Mouse (Mus musculus) hindbrain, embryonic 12.5 days (tissue): ENCODE results near the gene Cd70. TPM values are rescaled to one million over a fixed set of nuclear protein-coding genes. Genes with fewer than 3 reads are reported as not detected.

ENCODE experiments used
- ATAC-seq: fragments of 200-750 bp; cut with Nextera tagmentation; 2 replicates; pipeline ENCODE4 v1.8.0; 2017; ENCODE audit warnings: moderate TSS enrichment; ENCODE audit not compliant: low FRiP score
- H3K27ac ChIP-seq: fragments of 300-500 bp; sonication (generic); 2 replicates; pipeline ENCODE4 v1.5.1; 2016; ENCODE audit warnings: mild to moderate bottlenecking
- H3K27me3 ChIP-seq: fragments of 300-500 bp; sonication (generic); 2 replicates; pipeline ENCODE4 v1.6.1; 2016; ENCODE audit warnings: mild to moderate bottlenecking
- H3K36me3 ChIP-seq: fragments of 300-500 bp; sonication (generic); 2 replicates; pipeline ENCODE4 v1.6.1; 2016; ENCODE audit warnings: mild to moderate bottlenecking
- H3K4me1 ChIP-seq: fragments of 300-500 bp; sonication (generic); 2 replicates; pipeline ENCODE4 v1.6.1; 2016
- H3K4me2 ChIP-seq: fragments of 300-500 bp; sonication (generic); replicated peaks from 2 replicates; pipeline ENCODE4 v1.6.1; 2016; ENCODE audit warnings: mild to moderate bottlenecking
- H3K4me3 ChIP-seq: fragments of 300-500 bp; sonication (generic); 2 replicates; pipeline ENCODE4 v1.5.1; 2016; ENCODE audit warnings: mild to moderate bottlenecking
- H3K9ac ChIP-seq: fragments of 300-500 bp; sonication (generic); 2 replicates; pipeline ENCODE4 v1.6.1; 2016; ENCODE audit warnings: mild to moderate bottlenecking, moderate library complexity
- H3K9me3 ChIP-seq: fragments of 300-500 bp; sonication (generic); replicated peaks from 2 replicates; pipeline ENCODE4 v1.6.1; 2016; ENCODE audit warnings: mild to moderate bottlenecking
- WGBS: fragments of 180-500 bp; shearing (Covaris S2); methylation state at CpG from one replicate; pipeline ENCODE4 v1.1.7; 2016; 5-methylcytosine and 5-hydroxymethylcytosine counted together
- polyA plus RNA-seq: library from polyadenylated mRNA; unstranded; fragments of >200 nt; fragmentation: Nextera tagmentation; extraction: Ambion mirVana; gene quantifications from 2 replicates; pipeline ENCODE4 v1.2.1, GENCODE M21; 2016

Gene Cd70
- polyA plus RNA-seq, 1 experiment from 2014 or later: not detected

DNA sequence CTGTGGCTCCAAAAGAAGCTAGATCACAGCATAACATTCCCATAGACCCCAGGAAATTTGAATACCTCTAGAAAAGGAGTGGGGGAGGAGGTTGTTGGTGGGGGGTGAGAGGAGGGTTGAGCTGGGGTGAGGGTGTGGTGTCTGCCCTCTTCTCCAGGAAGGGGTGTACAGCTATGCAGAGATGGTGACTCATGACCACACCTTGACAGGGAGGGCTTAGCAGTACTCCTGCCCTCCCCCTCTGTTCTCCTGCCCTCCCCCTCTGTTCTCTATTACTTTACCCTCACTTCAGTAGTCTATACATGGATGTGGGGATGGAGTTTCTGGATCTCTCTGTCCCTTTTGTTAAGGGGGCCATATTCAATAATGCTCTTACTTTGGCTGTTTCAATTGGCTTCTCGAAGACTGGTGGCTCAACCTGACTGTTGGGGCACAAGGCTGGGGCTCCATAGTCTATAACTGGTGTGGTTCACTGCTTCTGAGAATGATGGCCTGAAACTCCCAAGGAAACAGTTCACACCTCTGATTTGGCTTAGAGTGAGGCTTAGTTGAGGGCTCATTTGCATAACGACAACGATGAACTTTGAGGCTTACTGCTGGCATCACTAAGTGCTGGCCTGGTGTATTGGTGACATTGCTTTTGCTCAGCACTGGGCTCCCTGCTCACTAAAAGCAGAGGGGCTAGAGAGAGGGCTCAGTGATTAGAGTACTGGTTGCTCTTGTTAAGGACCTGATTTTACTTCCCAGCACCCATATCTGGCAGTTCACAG is 23.5 kb downstream of the Cd70 start:
- H3K9ac ChIP-seq: no peak overlapping the region
- no peaks in the 10 kb centered on the region for H3K27me3 ChIP-seq
- H3K36me3 ChIP-seq: no peaks in the 10 kb centered on the region
- H3K4me1 ChIP-seq: no peaks in the 10 kb centered on the region
- H3K4me2 ChIP-seq: no peak overlapping the region
- 67% methylated on average over 3 of the region's 3 CpGs for WGBS
- ATAC-seq: no peak
- H3K4me3 ChIP-seq: no peak overlapping the region
- no peak overlapping the region for H3K27ac ChIP-seq
- no peaks in the 10 kb centered on the region for H3K9me3 ChIP-seq

DNA sequence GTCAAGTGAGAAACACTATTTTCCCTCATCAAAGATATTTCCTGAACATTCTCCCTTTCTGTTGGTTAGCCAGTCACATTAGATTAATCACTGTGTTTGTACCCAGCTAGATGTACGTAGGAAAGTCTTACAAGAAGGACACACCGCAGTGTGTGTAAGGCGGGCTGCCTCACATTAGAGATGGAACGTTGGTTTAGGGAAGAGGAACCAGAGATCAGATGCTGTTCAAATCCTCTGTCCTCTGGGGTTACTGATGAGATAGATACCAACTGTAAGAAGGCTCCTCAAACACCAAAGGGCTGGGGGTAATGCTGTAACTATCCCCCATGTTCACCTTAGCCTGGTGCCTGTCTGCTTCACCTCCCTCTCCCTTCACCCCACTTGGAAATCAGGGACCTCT is 24.8 kb downstream of the Cd70 start:
- no peaks in the 10 kb centered on the region for H3K27me3 ChIP-seq
- H3K4me2 ChIP-seq: no peak overlapping the region
- no peak overlapping the region for H3K4me3 ChIP-seq
- H3K36me3 ChIP-seq: no peaks in the 10 kb centered on the region
- WGBS: 90% methylated on average over 4 of the region's 4 CpGs
- no peak overlapping the region for H3K9ac ChIP-seq
- H3K9me3 ChIP-seq: no peaks in the 10 kb centered on the region
- H3K27ac ChIP-seq: no peak overlapping the region
- H3K4me1 ChIP-seq: no peaks in the 10 kb centered on the region
- no peak for ATAC-seq

DNA sequence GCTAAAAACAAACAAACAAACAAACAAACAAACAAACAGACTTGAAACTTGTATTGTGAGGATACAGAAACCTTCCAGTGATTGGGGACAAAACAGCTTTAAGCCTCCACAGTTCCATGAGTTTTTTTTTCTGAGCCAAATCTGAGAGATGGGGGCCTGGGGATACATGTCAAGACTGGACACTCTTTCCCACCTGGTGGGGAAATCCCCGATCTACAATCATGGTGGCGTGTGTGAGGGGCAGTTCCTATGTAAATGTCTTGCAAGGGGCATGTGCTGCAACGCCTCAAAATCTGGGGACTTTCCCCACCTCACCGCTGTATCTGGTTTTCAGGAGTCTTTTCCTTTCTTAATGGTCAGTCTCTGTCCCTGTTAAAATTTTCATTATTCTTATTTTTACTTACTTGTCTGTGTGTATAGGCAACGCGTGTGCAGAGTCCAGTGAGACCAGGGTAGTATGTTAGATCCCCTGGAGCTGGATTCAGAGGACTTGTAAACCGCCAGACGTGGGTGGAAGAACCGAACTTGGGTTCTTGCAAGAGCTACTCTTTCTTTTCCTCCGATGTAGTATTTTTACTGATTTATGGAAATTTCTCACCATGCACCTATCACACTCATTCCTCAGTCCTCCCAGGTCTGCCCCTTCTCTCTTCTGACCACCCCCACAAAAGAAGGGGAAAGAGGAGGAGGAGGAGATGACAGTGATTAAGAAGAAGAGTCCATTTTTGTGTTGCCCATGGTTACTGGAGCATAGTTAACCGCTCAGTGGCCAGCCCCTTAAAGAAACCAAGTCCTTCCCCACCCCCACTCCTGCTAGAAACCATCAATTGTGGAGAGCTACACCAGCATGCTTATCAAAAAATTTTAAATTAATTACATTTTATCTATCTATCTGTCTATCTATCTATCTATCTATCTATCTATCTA is 26.1 kb downstream of the Cd70 start:
- no peak overlapping the region for H3K9ac ChIP-seq
- ATAC-seq: no peak

DNA sequence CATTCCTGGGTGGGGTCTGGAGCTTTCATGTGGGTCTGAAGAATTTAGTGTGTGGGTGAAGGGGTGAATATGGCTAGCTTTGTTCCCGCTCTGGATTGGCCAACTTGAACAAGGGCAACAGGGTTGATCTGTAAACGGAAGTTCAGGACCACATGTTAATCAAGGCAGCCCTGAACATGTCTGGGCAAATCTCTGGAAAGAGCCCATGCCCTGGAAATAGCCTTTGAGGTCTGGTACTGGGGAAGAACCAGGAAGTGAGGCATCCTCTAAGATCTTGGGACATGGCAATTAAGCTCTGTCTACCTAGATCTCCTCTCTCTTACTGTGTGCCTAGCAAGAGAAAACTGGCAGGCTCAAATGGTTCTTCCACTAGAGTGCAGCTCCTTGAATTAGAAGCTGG is 27.7 kb downstream of the Cd70 start:
- 93% methylated on average over 2 of the region's 2 CpGs for WGBS
- Histone ChIP-seq H3K4me3 (no peak overlapping the region), H3K9ac (no peak overlapping the region), H3K9me3 (no peaks in the 10 kb centered on the region), H3K27me3 (no peaks in the 10 kb centered on the region), H3K4me1 (no peaks in the 10 kb centered on the region), H3K4me2 (no peak overlapping the region), H3K27ac (no peak overlapping the region), H3K36me3 (no peaks in the 10 kb centered on the region)
- ATAC-seq: no peak

More for the DNA sequence above, 26.1 kb downstream of the Cd70 start:
- WGBS: 82% methylated on average over 11 of the region's 11 CpGs
- no peaks in the 10 kb centered on the region for H3K4me1 ChIP-seq
- no peaks in the 10 kb centered on the region for H3K27me3 ChIP-seq
- H3K36me3 ChIP-seq: no peaks in the 10 kb centered on the region
- H3K27ac ChIP-seq: no peak overlapping the region
- no peak overlapping the region for H3K4me3 ChIP-seq
- H3K9me3 ChIP-seq: no peaks in the 10 kb centered on the region
- H3K4me2 ChIP-seq: no peak overlapping the region

DNA sequence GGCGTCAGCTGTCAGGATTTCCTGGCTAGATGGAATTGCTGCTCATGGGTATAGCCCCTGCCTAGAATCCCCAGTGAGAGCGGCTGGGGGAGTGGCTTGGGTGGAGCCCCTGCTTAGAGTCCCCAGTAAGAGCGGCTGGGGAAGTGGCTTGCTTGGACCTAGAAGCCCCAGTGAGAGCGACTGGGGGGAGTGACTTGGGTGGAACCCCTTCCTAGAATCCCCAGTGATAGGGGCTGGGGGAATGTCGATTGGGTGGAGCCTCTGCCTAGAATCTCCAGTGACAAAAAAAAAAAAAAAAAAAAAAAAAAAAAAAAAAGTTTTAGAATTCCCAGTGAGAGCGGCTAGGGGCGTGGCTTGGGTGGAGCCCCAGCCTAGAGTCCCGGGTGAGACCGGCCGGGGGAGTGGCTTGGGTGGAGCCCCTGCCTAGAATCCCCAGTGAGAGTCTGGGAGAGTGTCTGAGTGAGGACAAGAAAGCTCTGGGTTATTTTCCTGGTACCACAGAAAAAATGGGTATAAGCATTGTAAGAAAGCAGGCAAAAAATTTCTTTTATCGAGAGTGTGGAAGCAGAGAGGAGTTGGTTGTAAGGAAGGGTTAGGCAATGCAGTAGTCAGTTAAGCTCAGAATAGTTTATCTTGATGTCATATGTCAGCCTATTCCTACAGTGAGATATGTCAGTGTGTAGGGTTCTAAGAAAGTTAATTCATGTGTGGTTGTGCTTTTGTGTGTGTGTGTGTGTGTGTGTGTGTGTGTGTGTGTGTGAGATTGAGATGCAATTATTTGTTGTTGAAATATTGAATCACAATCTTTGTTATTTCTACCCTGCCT is 30.8 kb downstream of the Cd70 start:
- no peak overlapping the region for H3K9ac ChIP-seq
- H3K4me3 ChIP-seq: no peak overlapping the region
- no peaks in the 10 kb centered on the region for H3K9me3 ChIP-seq
- H3K27ac ChIP-seq: no peak overlapping the region
- no peaks in the 10 kb centered on the region for H3K36me3 ChIP-seq
- H3K4me2 ChIP-seq: 0 out of 2 replicates have a peak overlapping the region, but pooled peaks have one; percentile 17
- peak; percentile 76 for ATAC-seq
- WGBS: 1% methylated on average over 11 of the region's 11 CpGs
- H3K27me3 ChIP-seq: no peaks in the 10 kb centered on the region
- H3K4me1 ChIP-seq: no peaks in the 10 kb centered on the region

DNA sequence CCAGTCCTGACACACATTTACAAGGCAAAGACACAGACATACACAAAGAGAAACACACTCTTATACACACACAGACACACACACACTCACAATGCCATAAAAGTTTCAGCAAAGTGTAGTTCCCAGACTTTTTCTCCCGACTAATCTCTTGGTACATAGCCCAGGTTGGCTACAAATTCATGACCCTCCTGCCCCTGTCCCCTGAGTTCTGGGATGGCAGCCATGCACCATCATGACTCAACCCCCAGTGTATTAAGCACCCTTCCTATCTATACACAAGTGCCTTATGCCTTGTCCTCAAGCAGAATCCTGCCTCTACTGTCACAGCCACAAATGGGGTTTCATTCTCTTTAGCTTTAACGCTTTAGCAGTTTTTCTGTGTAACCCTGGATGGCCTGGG is 32.8 kb downstream of the Cd70 start:
- H3K36me3 ChIP-seq: no peaks in the 10 kb centered on the region
- no peaks in the 10 kb centered on the region for H3K27me3 ChIP-seq
- ATAC-seq: no peak
- H3K4me1 ChIP-seq: no peaks in the 10 kb centered on the region
- H3K4me2 ChIP-seq: no peak overlapping the region
- H3K27ac ChIP-seq: no peak overlapping the region
- 84% methylated on average over 2 of the region's 2 CpGs for WGBS
- H3K9me3 ChIP-seq: no peaks in the 10 kb centered on the region
- no peak overlapping the region for H3K4me3 ChIP-seq
- no peak overlapping the region for H3K9ac ChIP-seq

DNA sequence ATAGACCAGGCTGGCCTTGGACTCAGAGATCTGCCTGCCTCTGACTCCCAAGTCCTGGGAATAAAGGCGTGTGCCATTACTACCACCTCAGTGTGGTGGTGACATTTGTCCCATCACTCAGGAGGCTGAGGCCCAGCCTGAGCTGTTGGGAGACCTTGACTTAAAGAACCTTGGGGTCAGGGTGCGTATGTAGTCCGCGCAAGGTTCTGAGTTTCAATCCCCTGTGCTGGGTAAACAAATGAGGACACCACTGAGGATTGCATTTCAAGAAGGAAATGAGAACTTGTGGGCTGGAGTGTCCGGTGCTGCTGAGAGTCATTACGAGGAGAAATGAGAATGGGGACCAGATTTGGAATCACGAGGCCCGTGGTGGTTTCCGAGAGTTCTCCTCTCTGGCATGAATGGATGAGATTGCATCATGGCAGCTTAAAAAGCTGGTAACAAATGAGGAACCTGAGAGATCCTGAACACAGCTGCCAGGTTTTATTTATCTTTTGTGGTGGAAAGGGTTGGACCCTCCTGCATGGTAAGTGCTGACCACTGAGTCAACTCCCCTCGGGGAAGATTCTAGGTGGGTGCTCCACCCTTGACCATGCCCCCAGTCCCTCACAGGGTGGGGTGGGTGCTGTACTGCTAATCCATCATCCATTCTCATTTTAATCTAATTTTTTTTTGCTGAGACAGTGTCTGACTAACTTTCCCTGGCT is 36.7 kb downstream of the Cd70 start:
- 86% methylated on average over 10 of the region's 10 CpGs for WGBS

DNA sequence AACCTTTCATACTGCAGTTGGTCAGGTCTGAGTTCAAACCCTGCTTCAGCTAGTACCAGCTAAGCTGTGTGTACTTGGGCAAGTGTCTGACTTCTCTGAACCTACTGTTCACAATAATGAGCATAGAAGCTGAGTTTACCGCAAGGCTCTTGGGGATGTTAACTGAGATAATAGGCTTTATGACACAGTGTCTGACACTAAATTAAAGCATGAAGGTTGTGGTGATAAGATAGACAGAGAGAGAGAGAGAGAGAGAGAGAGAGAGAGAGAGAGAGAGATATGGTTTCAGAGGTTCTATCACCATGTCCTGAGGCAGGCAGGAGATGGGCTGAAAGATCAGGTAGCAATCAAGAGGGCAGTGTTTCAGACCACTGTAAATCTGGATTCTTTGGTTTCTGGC is 39.6 kb downstream of the Cd70 start:
- Histone ChIP-seq H3K36me3 (no peaks in the 10 kb centered on the region), H3K4me1 (peaks cover 13% of the 10 kb centered on the region), H3K4me2 (no peak overlapping the region), H3K27me3 (no peaks in the 10 kb centered on the region), H3K9ac (no peak overlapping the region), H3K9me3 (no peaks in the 10 kb centered on the region), H3K27ac (no peak overlapping the region), H3K4me3 (no peak overlapping the region)
- ATAC-seq: no peak
- WGBS: 85% methylated on average over 1 of the region's 1 CpGs

More for the DNA sequence above, 36.7 kb downstream of the Cd70 start:
- Histone ChIP-seq H3K4me2 (no peak overlapping the region), H3K27me3 (no peaks in the 10 kb centered on the region), H3K9ac (no peak overlapping the region), H3K4me3 (no peak overlapping the region), H3K9me3 (no peaks in the 10 kb centered on the region), H3K36me3 (no peaks in the 10 kb centered on the region), H3K27ac (no peak overlapping the region), H3K4me1 (no peaks in the 10 kb centered on the region)
- ATAC-seq: no peak

DNA sequence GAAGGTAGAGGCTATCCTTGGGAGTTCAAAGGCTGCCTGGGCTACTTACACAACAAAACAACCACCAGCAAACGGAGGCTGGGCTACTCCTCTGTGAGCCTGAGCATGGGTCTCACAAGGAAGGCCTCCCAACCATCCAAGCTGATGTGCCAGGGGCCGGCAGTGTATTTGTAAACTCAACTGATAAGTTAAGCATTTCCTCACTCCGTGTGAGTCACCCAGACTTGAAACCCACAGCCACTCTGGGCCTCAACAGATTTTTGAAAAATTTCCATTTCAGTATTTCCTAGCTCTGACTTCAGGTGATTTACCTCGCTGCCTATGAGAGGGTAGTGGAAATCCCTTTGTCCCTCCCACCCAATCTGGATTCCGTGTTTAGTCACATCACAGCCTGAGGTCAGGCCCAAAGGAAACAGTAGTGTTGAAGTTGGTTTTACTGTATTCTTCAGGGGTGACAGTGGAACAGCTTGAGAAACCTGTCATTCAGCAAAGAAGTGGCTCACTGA is 40.9 kb downstream of the Cd70 start:
- Histone ChIP-seq H3K9me3 (no peaks in the 10 kb centered on the region), H3K9ac (no peak overlapping the region), H3K4me2 (no peak overlapping the region), H3K27ac (no peak overlapping the region), H3K27me3 (no peaks in the 10 kb centered on the region), H3K4me1 (peaks cover 21% of the 10 kb centered on the region), H3K36me3 (no peaks in the 10 kb centered on the region), H3K4me3 (no peak overlapping the region)
- ATAC-seq: no peak
- WGBS: 64% methylated on average over 5 of the region's 5 CpGs

DNA sequence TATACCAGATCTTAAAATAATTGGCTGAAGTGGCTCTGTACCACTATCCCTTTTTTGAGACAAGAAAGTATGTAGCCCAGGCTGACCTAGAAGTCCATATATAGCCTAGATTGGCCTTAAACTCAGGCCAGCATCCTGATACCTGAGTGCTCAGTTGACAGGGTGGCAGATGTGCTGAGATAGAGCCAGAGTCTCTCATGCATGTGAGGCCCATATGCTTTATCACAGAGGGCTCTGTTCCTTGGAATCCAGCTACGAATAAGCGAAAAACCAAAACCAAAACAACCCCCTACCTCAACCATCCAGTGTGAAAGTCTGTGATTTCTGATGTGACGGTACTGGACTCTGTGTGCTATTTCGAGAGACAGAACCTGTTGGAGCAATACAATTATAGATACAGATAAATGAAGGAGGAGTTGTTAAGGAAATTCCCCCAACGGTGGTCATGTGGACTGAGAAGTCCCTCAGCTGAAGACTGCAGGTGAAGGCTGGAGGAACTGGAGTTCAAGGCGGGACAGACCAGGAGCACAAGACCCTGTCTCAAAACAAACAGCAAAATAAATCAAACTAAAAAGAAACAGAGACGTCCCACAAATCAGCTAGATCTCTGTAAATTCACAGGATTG is 41.4 kb downstream of the Cd70 start:
- H3K9me3 ChIP-seq: no peaks in the 10 kb centered on the region
- no peak overlapping the region for H3K4me3 ChIP-seq
- ATAC-seq: no peak
- no peaks in the 10 kb centered on the region for H3K27me3 ChIP-seq
- no peak overlapping the region for H3K4me2 ChIP-seq
- H3K4me1 ChIP-seq: peaks cover 21% of the 10 kb centered on the region
- 82% methylated on average over 7 of the region's 7 CpGs for WGBS
- H3K9ac ChIP-seq: no peak overlapping the region
- no peaks in the 10 kb centered on the region for H3K36me3 ChIP-seq
- H3K27ac ChIP-seq: no peak overlapping the region

DNA sequence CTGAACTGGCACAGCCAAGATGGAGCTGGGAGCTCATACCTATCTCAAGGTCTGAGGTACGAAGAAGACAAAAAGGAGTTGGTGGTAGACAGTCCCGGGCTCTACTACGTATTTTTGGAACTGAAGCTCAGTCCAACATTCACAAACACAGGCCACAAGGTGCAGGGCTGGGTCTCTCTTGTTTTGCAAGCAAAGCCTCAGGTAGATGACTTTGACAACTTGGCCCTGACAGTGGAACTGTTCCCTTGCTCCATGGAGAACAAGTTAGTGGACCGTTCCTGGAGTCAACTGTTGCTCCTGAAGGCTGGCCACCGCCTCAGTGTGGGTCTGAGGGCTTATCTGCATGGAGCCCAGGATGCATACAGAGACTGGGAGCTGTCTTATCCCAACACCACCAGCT is 42.5 kb downstream of the Cd70 start:
- Histone ChIP-seq H3K36me3 (no peaks in the 10 kb centered on the region), H3K4me1 (peaks cover 21% of the 10 kb centered on the region), H3K9me3 (no peaks in the 10 kb centered on the region), H3K4me3 (no peak overlapping the region), H3K27me3 (no peaks in the 10 kb centered on the region), H3K9ac (no peak overlapping the region), H3K4me2 (no peak overlapping the region), H3K27ac (no peak overlapping the region)
- 93% methylated on average over 5 of the region's 5 CpGs for WGBS
- ATAC-seq: no peak
